Mouse (Mus musculus): ENCODE results near the gene Trmt1.

DNA sequence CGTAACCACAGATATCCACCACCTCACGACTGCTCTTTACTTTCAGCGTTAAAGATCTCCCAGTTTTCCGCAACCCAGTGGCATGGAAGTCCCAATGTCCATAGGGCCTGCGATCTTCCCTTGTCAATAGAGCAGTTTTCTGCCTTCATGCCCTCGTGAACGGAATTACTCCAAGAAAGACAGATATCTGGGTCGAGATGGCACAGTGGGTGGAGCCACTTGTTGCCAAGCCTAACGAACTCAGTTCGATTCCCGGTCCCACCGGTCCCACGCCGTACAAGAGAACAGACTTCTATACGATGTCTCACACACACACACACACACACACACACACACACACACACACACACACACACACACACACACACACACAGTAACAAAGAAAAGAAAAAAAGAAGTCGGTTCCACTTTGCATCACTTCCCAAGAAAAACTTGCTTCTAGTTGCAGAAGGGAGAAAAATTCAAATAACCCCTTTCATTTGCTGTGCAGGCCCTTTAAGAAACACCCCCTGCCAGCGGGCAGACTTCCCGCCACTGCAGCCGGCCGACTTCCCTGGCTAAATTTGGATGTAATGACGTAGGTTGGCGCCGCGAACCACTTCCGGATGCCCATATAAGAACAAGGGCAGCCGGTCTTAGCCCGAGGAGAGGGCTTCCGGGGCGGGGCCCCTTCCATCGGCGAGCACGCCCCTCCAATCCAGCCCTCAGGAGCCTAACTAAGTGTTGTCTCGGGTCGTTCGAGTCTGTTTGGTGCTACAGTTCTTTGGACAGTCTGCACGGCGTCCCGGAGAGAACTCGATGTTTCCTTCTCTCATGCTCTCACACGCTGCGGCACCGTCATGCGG lies 22.4 kb upstream of the Trmt1 start:
- TF ChIP-seq CTCF (IDR thresholded peaks at IDR 0.05; ENCODE audit: extremely low read depth, insufficient read depth, low read length) (no peak), POLR2A (IDR thresholded peaks at IDR 0.05; ENCODE audit: extremely low read depth, insufficient read depth, low read length) (peak; percentile 66)
